Comparison of ENCODE assay signal across 8 mouse cellular contexts in genomic region chr11:120714546-120714945, GRCm38 (mm10). TPM values are rescaled to one million over a fixed set of nuclear protein-coding genes. Genes with fewer than 3 reads are reported as not detected.
DNase-seq lines count a peak whose midpoint lies in the region; ATAC-seq and TF ChIP-seq lines count a peak whose summit lies in the region.

No protein-coding gene starts in this region.

- TF ChIP-seq CTCF in MEL (IDR thresholded peaks at IDR 0.05 in 2 of 3, conservative IDR thresholded peaks at IDR 0.05 in 1 of 3; ENCODE audit: control insufficient read depth in 1 of 3, insufficient read depth in 1 of 3, low read depth in 2 of 3, low read length in 3 of 3, poor library complexity in 1 of 3, severe bottlenecking in 1 of 3) = no peak

- TF ChIP-seq RAD21 in MEL (IDR thresholded peaks at IDR 0.05; ENCODE audit: low read depth, low read length) = no peak

- no peaks in the 10 kb centered on the region for H3K9me3 ChIP-seq in heart, embryonic 16.5 days (replicated peaks; ENCODE audit: control insufficient read depth, low read length)
- H3K9me3 ChIP-seq in MEL (replicated peaks; ENCODE audit: insufficient read depth, low read length) = no peaks in the 10 kb centered on the region
- H3K9me3 ChIP-seq in hindbrain, embryonic 11.5 days (ENCODE audit: control insufficient read depth, low read length) = no peaks in the 10 kb centered on the region
- no peaks in the 10 kb centered on the region for H3K9me3 ChIP-seq in midbrain, embryonic 11.5 days (ENCODE audit: control insufficient read depth, low read length)

- TF ChIP-seq POLR2A in MEL (IDR thresholded peaks at IDR 0.05; ENCODE audit: control insufficient read depth in 1 of 2, insufficient read depth in 1 of 2, low read depth in 1 of 2, low read length in 2 of 2, poor library complexity in 1 of 2) = no peak; a peak in 1 of 4 replicates

- H3K79me2 ChIP-seq in MEL (ENCODE audit: control insufficient read depth, insufficient read depth, low read length, poor library complexity) = peaks cover 17% of the 10 kb centered on the region

- WGBS in heart, embryonic 16.5 days = 37% methylated on average over 10 of the region's 10 CpGs
- 68% methylated on average over 10 of the region's 10 CpGs for WGBS in hindbrain, embryonic 11.5 days
- 63% methylated on average over 10 of the region's 10 CpGs for WGBS in midbrain, embryonic 11.5 days

- DNase-seq in heart, adult 8-10 months (ENCODE audit: low spot score) = no peak
- DNase-seq in MEL (ENCODE audit: low read depth, low spot score) = peak; percentile 65
- DNase-seq in hindbrain, embryonic 11.5 days (ENCODE audit: low spot score) = no peak
- no peak for DNase-seq in midbrain, embryonic 11.5 days (ENCODE audit: low spot score, missing footprints)
- DNase-seq in c-Kit-positive CD71-positive TER-119-positive erythroid progenitor cells, embryonic 14.5 days (ENCODE audit: low spot score) = no peak
- DNase-seq in left cerebral cortex, adult 11 months (ENCODE audit: low spot score) = no peak

- H3K4me2 ChIP-seq in heart, embryonic 16.5 days (ENCODE audit: low read depth, low read length) = peak overlapping the region; percentile 100
- H3K4me2 ChIP-seq in hindbrain, embryonic 11.5 days (replicated peaks; ENCODE audit: low read depth, low read length) = peak overlapping the region; percentile 94
- H3K4me2 ChIP-seq in midbrain, embryonic 11.5 days = peak overlapping the region; percentile 99

- peaks cover 15% of the 10 kb centered on the region for H3K4me1 ChIP-seq in heart, embryonic 16.5 days (ENCODE audit: control insufficient read depth, insufficient read depth, low read length)
- peaks cover 0 to 8% of the 10 kb centered on the region in 2 experiments; a peak in 3 of 4 replicates for H3K4me1 ChIP-seq in MEL (ENCODE audit: control insufficient read depth in 1 of 2, insufficient read depth in 2 of 2, low read length in 2 of 2)
- peaks cover 11% of the 10 kb centered on the region for H3K4me1 ChIP-seq in hindbrain, embryonic 11.5 days (replicated peaks; ENCODE audit: control insufficient read depth, insufficient read depth, low read length)
- H3K4me1 ChIP-seq in midbrain, embryonic 11.5 days (ENCODE audit: control insufficient read depth, insufficient read depth, low read length) = peaks cover 21% of the 10 kb centered on the region

- H3K27ac ChIP-seq in heart, embryonic 16.5 days (ENCODE audit: low read length) = no peak overlapping the region
- peak overlapping the region; percentile 15; the same call in 1 of the 2 replicates for H3K27ac ChIP-seq in MEL (ENCODE audit: control insufficient read depth, low read depth, low read length)
- no peak overlapping the region for H3K27ac ChIP-seq in hindbrain, embryonic 11.5 days (ENCODE audit: low read depth, low read length)
- H3K27ac ChIP-seq in midbrain, embryonic 11.5 days (ENCODE audit: low read depth, low read length) = no peak overlapping the region

- ATAC-seq in heart, embryonic 16.5 days (replicated peaks; ENCODE audit: extremely low read depth, insufficient read depth, low FRiP score) = no peak
- ATAC-seq in hindbrain, embryonic 11.5 days (ENCODE audit: low FRiP score) = no peak
- ATAC-seq in midbrain, embryonic 11.5 days (ENCODE audit: low FRiP score) = no peak
- ATAC-seq in megakaryocyte progenitor cell, adult 5-6 weeks (replicated peaks; ENCODE audit: poor library complexity) = no peak

- H3K9ac ChIP-seq in heart, embryonic 16.5 days (ENCODE audit: low read length) = peak overlapping the region; percentile 79
- H3K9ac ChIP-seq in MEL (ENCODE audit: control insufficient read depth, low read depth, low read length, poor library complexity, severe bottlenecking) = peak overlapping the region; percentile 81
- peak overlapping the region; percentile 83 for H3K9ac ChIP-seq in hindbrain, embryonic 11.5 days (ENCODE audit: low read depth, low read length)
- H3K9ac ChIP-seq in midbrain, embryonic 11.5 days (ENCODE audit: low read length) = peak overlapping the region; percentile 78

- peaks cover 17% of the 10 kb centered on the region for H3K36me3 ChIP-seq in heart, embryonic 16.5 days (ENCODE audit: control insufficient read depth, insufficient read depth)
- peaks cover 0 to 2% of the 10 kb centered on the region in 2 experiments; a peak in 1 of 4 replicates for H3K36me3 ChIP-seq in MEL (ENCODE audit: control insufficient read depth in 1 of 2, insufficient read depth in 2 of 2, low read length in 2 of 2)
- H3K36me3 ChIP-seq in hindbrain, embryonic 11.5 days (ENCODE audit: control insufficient read depth, insufficient read depth, low read length) = peaks cover 5% of the 10 kb centered on the region; the same call in 1 of the 2 replicates
- H3K36me3 ChIP-seq in midbrain, embryonic 11.5 days (ENCODE audit: control insufficient read depth, insufficient read depth, low read length) = peaks cover 16% of the 10 kb centered on the region

- H3K27me3 ChIP-seq in heart, embryonic 16.5 days (ENCODE audit: control insufficient read depth, insufficient read depth, low read length) = no peaks in the 10 kb centered on the region
- no peaks in the 10 kb centered on the region for H3K27me3 ChIP-seq in MEL (ENCODE audit: control insufficient read depth in 1 of 2, insufficient read depth in 2 of 2, low read length in 2 of 2)
- H3K27me3 ChIP-seq in hindbrain, embryonic 11.5 days (ENCODE audit: control insufficient read depth, insufficient read depth, low read length) = no peaks in the 10 kb centered on the region
- H3K27me3 ChIP-seq in midbrain, embryonic 11.5 days (ENCODE audit: control insufficient read depth, insufficient read depth, low read length) = no peaks in the 10 kb centered on the region

- H3K4me3 ChIP-seq in heart, embryonic 16.5 days (ENCODE audit: low read length) = peak overlapping the region; percentile 82
- H3K4me3 ChIP-seq in MEL (ENCODE audit: control insufficient read depth in 1 of 2, insufficient read depth in 1 of 2, low read depth in 2 of 2, low read length in 2 of 2) = peak overlapping the region; percentile 66 to 73
- peak overlapping the region; percentile 53 for H3K4me3 ChIP-seq in hindbrain, embryonic 11.5 days (ENCODE audit: low read depth, low read length)
- peak overlapping the region; percentile 62 for H3K4me3 ChIP-seq in midbrain, embryonic 11.5 days (ENCODE audit: low read depth, low read length)

- peak in 1 of 2 experiments; percentile 39; a peak in 1 of 4 replicates for TF ChIP-seq EP300 in MEL (IDR thresholded peaks at IDR 0.05; ENCODE audit: low read depth in 1 of 2, low read length in 2 of 2)

RNA-seq across cellular contexts. Expression of gene Lrrc45, which starts 0.8 kb away (rescaled TPM):
- polyA plus RNA-seq in heart, embryonic 16.5 days (2015; fragmentation: Nextera tagmentation; extraction: Ambion mirVana) = 34.1 and 34.8 TPM in 2 replicates
- total RNA-seq in heart, adult 8-10 months (2022) = 1 to 10 TPM; 2.9 to 6.0 (median 4.6) TPM
- 26.5 and 45.1 TPM in 2 replicates for total RNA-seq in MEL (2012; rRNA removed)
- polyA plus RNA-seq in MEL (2012; ENCODE audit: insufficient read depth in 1 of 2, insufficient read length in 2 of 2, low read depth in 1 of 2, low replicate concordance in 2 of 2, missing spikeins in 1 of 2) = 10 to 100 TPM in 1 of 2 experiments, not detected in 1; 31.0 TPM
- 30.7 and 34.4 TPM in 2 replicates for polyA plus RNA-seq in hindbrain, embryonic 11.5 days (2014; fragmentation: Nextera tagmentation; extraction: Ambion mirVana)
- 30.9 TPM in 2 replicates for polyA plus RNA-seq in midbrain, embryonic 11.5 days (2014; fragmentation: Nextera tagmentation; extraction: Ambion mirVana)
- total RNA-seq in megakaryocyte progenitor cell, adult 5-6 weeks (2015) = 10.6 and 11.0 TPM in 2 replicates
- total RNA-seq in megakaryocyte progenitor cell, adult 5-6 weeks (2017) = 37.6 and 42.3 TPM in 2 replicates

RNA-seq across cellular contexts. Expression of gene Cenpx, which starts 1.0 kb away (rescaled TPM):
- polyA plus RNA-seq in heart, embryonic 16.5 days (2015; fragmentation: Nextera tagmentation; extraction: Ambion mirVana) = 107 and 112 TPM in 2 replicates
- 10 to 100 TPM; 33.2 to 42.8 (median 39.6) TPM for total RNA-seq in heart, adult 8-10 months (2022)
- 140 and 141 TPM in 2 replicates for total RNA-seq in MEL (2012; rRNA removed)
- 100 to 1,000 TPM in 1 of 2 experiments, not detected in 1; 206 TPM for polyA plus RNA-seq in MEL (2012; ENCODE audit: insufficient read depth in 1 of 2, insufficient read length in 2 of 2, low read depth in 1 of 2, low replicate concordance in 2 of 2, missing spikeins in 1 of 2)
- 115 and 121 TPM in 2 replicates for polyA plus RNA-seq in hindbrain, embryonic 11.5 days (2014; fragmentation: Nextera tagmentation; extraction: Ambion mirVana)
- polyA plus RNA-seq in midbrain, embryonic 11.5 days (2014; fragmentation: Nextera tagmentation; extraction: Ambion mirVana) = 119 and 131 TPM in 2 replicates
- 116 and 136 TPM in 2 replicates for total RNA-seq in megakaryocyte progenitor cell, adult 5-6 weeks (2015)
- 100 and 106 TPM in 2 replicates for total RNA-seq in megakaryocyte progenitor cell, adult 5-6 weeks (2017)

RNA-seq across cellular contexts. Expression of gene Rac3, which starts 6.7 kb away (rescaled TPM):
- 8.7 and 10.6 TPM in 2 replicates for polyA plus RNA-seq in heart, embryonic 16.5 days (2015; fragmentation: Nextera tagmentation; extraction: Ambion mirVana)
- 1 to 10 TPM in 2 of 4 experiments, under 1 TPM in 2; 0.69 to 2.0 (median 1.4) TPM for total RNA-seq in heart, adult 8-10 months (2022)
- total RNA-seq in MEL (2012; rRNA removed) = 7.8 and 12.0 TPM in 2 replicates
- polyA plus RNA-seq in MEL (2012; ENCODE audit: insufficient read depth in 1 of 2, insufficient read length in 2 of 2, low read depth in 1 of 2, low replicate concordance in 2 of 2, missing spikeins in 1 of 2) = 10 to 100 TPM in 1 of 2 experiments, not detected in 1; 13.1 TPM
- polyA plus RNA-seq in hindbrain, embryonic 11.5 days (2014; fragmentation: Nextera tagmentation; extraction: Ambion mirVana) = 17.6 and 18.2 TPM in 2 replicates
- 9.9 and 12.3 TPM in 2 replicates for polyA plus RNA-seq in midbrain, embryonic 11.5 days (2014; fragmentation: Nextera tagmentation; extraction: Ambion mirVana)
- total RNA-seq in megakaryocyte progenitor cell, adult 5-6 weeks (2015) = 0.44 and 0.76 TPM in 2 replicates
- 0.25 TPM in 1 of 2 replicates, not detected in the other for total RNA-seq in megakaryocyte progenitor cell, adult 5-6 weeks (2017)

RNA-seq across cellular contexts. Expression of gene Dcxr, which starts 12.5 kb away (rescaled TPM):
- polyA plus RNA-seq in heart, embryonic 16.5 days (2015; fragmentation: Nextera tagmentation; extraction: Ambion mirVana) = 15.3 and 17.1 TPM in 2 replicates
- total RNA-seq in heart, adult 8-10 months (2022) = 10 to 100 TPM; 12.6 to 20.8 (median 16.1) TPM
- total RNA-seq in MEL (2012; rRNA removed) = 12.0 and 14.1 TPM in 2 replicates
- polyA plus RNA-seq in MEL (2012; ENCODE audit: insufficient read depth in 1 of 2, insufficient read length in 2 of 2, low read depth in 1 of 2, low replicate concordance in 2 of 2, missing spikeins in 1 of 2) = 10 to 100 TPM in 1 of 2 experiments, not detected in 1; 12.2 TPM
- polyA plus RNA-seq in hindbrain, embryonic 11.5 days (2014; fragmentation: Nextera tagmentation; extraction: Ambion mirVana) = 14.3 and 15.2 TPM in 2 replicates
- 10.6 and 12.4 TPM in 2 replicates for polyA plus RNA-seq in midbrain, embryonic 11.5 days (2014; fragmentation: Nextera tagmentation; extraction: Ambion mirVana)
- total RNA-seq in megakaryocyte progenitor cell, adult 5-6 weeks (2015) = 16.3 and 18.7 TPM in 2 replicates
- 16.5 and 17.1 TPM in 2 replicates for total RNA-seq in megakaryocyte progenitor cell, adult 5-6 weeks (2017)

RNA-seq across cellular contexts. Expression of gene Cbr2, which starts 17.4 kb away (rescaled TPM):
- 54.8 and 59.4 TPM in 2 replicates for polyA plus RNA-seq in heart, embryonic 16.5 days (2015; fragmentation: Nextera tagmentation; extraction: Ambion mirVana)
- total RNA-seq in heart, adult 8-10 months (2022) = 10 to 100 TPM in 3 of 4 experiments, 1 to 10 TPM in 1; 9.3 to 24.0 (median 12.9) TPM
- total RNA-seq in MEL (2012; rRNA removed) = not detected in 2 replicates
- not detected for polyA plus RNA-seq in MEL (2012; ENCODE audit: insufficient read depth in 1 of 2, insufficient read length in 2 of 2, low read depth in 1 of 2, low replicate concordance in 2 of 2, missing spikeins in 1 of 2)
- polyA plus RNA-seq in hindbrain, embryonic 11.5 days (2014; fragmentation: Nextera tagmentation; extraction: Ambion mirVana) = 0.82 and 1.6 TPM in 2 replicates
- polyA plus RNA-seq in midbrain, embryonic 11.5 days (2014; fragmentation: Nextera tagmentation; extraction: Ambion mirVana) = 1.00 and 1.1 TPM in 2 replicates
- not detected in 2 replicates for total RNA-seq in megakaryocyte progenitor cell, adult 5-6 weeks (2015)
- total RNA-seq in megakaryocyte progenitor cell, adult 5-6 weeks (2017) = 1.3 TPM in 1 of 2 replicates, not detected in the other
